Comparison of ENCODE assay signal across 8 mouse cellular contexts in genomic region chr11:96934921-96935356, GRCm38 (mm10). TPM values are rescaled to one million over a fixed set of nuclear protein-coding genes. Genes with fewer than 3 reads are reported as not detected.
DNase-seq lines count a peak whose midpoint lies in the region; ATAC-seq and TF ChIP-seq lines count a peak whose summit lies in the region.

No protein-coding gene starts in this region.

- no peak overlapping the region for H3K27ac ChIP-seq in forebrain, postnatal 0 days (ENCODE audit: low read depth, low read length)
- H3K27ac ChIP-seq in intestine, embryonic 16.5 days (ENCODE audit: low read length): peak overlapping the region; percentile 91
- peak overlapping the region; percentile 98 for H3K27ac ChIP-seq in liver, embryonic 12.5 days

- H3K4me2 ChIP-seq in forebrain, postnatal 0 days (ENCODE audit: low read depth): peak overlapping the region; percentile 39
- H3K4me2 ChIP-seq in intestine, embryonic 16.5 days (ENCODE audit: low read depth, low read length): peak overlapping the region; percentile 42
- H3K4me2 ChIP-seq in liver, embryonic 12.5 days: peak overlapping the region; percentile 62

- H3K36me3 ChIP-seq in forebrain, postnatal 0 days (ENCODE audit: insufficient read depth): no peaks in the 10 kb centered on the region
- peaks cover 3% of the 10 kb centered on the region; the same call in 1 of the 2 replicates for H3K36me3 ChIP-seq in intestine, embryonic 16.5 days (ENCODE audit: control insufficient read depth, insufficient read depth, low read length)
- H3K36me3 ChIP-seq in liver, embryonic 12.5 days: peaks cover 49% of the 10 kb centered on the region

- ATAC-seq in forebrain, postnatal 0 days: peak; percentile 94
- peak; percentile 85 for ATAC-seq in intestine, embryonic 16.5 days
- ATAC-seq in liver, embryonic 12.5 days: peak; percentile 97
- ATAC-seq in monocyte, adult 5-6 weeks (replicated peaks; ENCODE audit: insufficient number of reproducible peaks, low FRiP score, low TSS enrichment, poor library complexity, severe bottlenecking): peak; percentile 95
- ATAC-seq in cerebellum, adult (ENCODE audit: insufficient number of reproducible peaks, low FRiP score, low TSS enrichment): no peak; the same call in 1 of the 2 replicates

- TF ChIP-seq CTCF in forebrain, postnatal 0 days (IDR thresholded peaks at IDR 0.05; ENCODE audit: low read depth): no peak

- 27% methylated on average over 12 of the region's 12 CpGs for WGBS in forebrain, postnatal 0 days
- 15% methylated on average over 12 of the region's 12 CpGs for WGBS in intestine, embryonic 16.5 days
- WGBS in liver, embryonic 12.5 days (ENCODE audit: insufficient replicate concordance): 23% methylated on average over 12 of the region's 12 CpGs

- no peaks in the 10 kb centered on the region for H3K27me3 ChIP-seq in forebrain, postnatal 0 days (ENCODE audit: insufficient read depth, low read length)
- no peaks in the 10 kb centered on the region for H3K27me3 ChIP-seq in intestine, embryonic 16.5 days (replicated peaks; ENCODE audit: control insufficient read depth, insufficient read depth, low read length)
- no peaks in the 10 kb centered on the region for H3K27me3 ChIP-seq in liver, embryonic 12.5 days (replicated peaks)

- peak; percentile 43 for DNase-seq in left cerebral cortex, adult 11 months (ENCODE audit: low spot score)
- DNase-seq in left cerebral cortex, adult 18-20 months (ENCODE audit: low spot score in 2 of 2): no peak
- DNase-seq in adrenal gland, postnatal 36 days: peak; percentile 87 to 89
- DNase-seq in forebrain, postnatal 0 days: peak; percentile 58

- H3K9me3 ChIP-seq in forebrain, postnatal 0 days (ENCODE audit: low read length): no peaks in the 10 kb centered on the region
- no peaks in the 10 kb centered on the region for H3K9me3 ChIP-seq in intestine, embryonic 16.5 days (ENCODE audit: control insufficient read depth, low read length)
- no peaks in the 10 kb centered on the region for H3K9me3 ChIP-seq in liver, embryonic 12.5 days (replicated peaks)

- no peak overlapping the region for H3K9ac ChIP-seq in forebrain, postnatal 0 days
- H3K9ac ChIP-seq in intestine, embryonic 16.5 days (ENCODE audit: low read depth, low read length): peak overlapping the region; percentile 22
- H3K9ac ChIP-seq in liver, embryonic 12.5 days: peak overlapping the region; percentile 64

- no peaks in the 10 kb centered on the region for H3K4me1 ChIP-seq in forebrain, postnatal 0 days (ENCODE audit: insufficient read depth)
- H3K4me1 ChIP-seq in intestine, embryonic 16.5 days (ENCODE audit: control insufficient read depth, insufficient read depth, low read length): peaks cover 23% of the 10 kb centered on the region
- H3K4me1 ChIP-seq in liver, embryonic 12.5 days: peaks cover 97% of the 10 kb centered on the region

- no peak overlapping the region for H3K4me3 ChIP-seq in forebrain, postnatal 0 days (ENCODE audit: low read depth, low read length)
- peak overlapping the region; percentile 19 for H3K4me3 ChIP-seq in intestine, embryonic 16.5 days (ENCODE audit: low read length)
- H3K4me3 ChIP-seq in liver, embryonic 12.5 days: peak overlapping the region; percentile 25

RNA-seq across cellular contexts. Expression of gene Prr15l, which starts 7.0 kb away (rescaled TPM):
- not detected for total RNA-seq in left cerebral cortex, adult 18-20 months (2021)
- total RNA-seq in adrenal gland, postnatal 36 days (2021): under 1 TPM; 0.16 to 0.66 TPM
- total RNA-seq in forebrain, postnatal 0 days (2014; rRNA removed): not detected in 2 replicates
- polyA plus RNA-seq in forebrain, postnatal 0 days (2015; fragmentation: Nextera tagmentation; extraction: Ambion mirVana): 0.11 TPM in 1 of 2 replicates, not detected in the other
- polyA plus RNA-seq in intestine, embryonic 16.5 days (2015; fragmentation: Nextera tagmentation; extraction: Ambion mirVana): 116 and 121 TPM in 2 replicates
- polyA plus RNA-seq in liver, embryonic 12.5 days (2016; fragmentation: Nextera tagmentation; extraction: Ambion mirVana): 2.4 and 3.2 TPM in 2 replicates
- total RNA-seq in monocyte, adult 5-6 weeks (2017): 0.29 TPM in 1 of 3 replicates, not detected in the others

RNA-seq across cellular contexts. Expression of gene Pnpo, which starts 8.8 kb away (rescaled TPM):
- total RNA-seq in left cerebral cortex, adult 18-20 months (2021): 10 to 100 TPM; 41.9 TPM
- 10 to 100 TPM; 29.6 to 34.2 TPM for total RNA-seq in adrenal gland, postnatal 36 days (2021)
- total RNA-seq in forebrain, postnatal 0 days (2014; rRNA removed): 26.2 and 30.3 TPM in 2 replicates
- 28.1 and 33.1 TPM in 2 replicates for polyA plus RNA-seq in forebrain, postnatal 0 days (2015; fragmentation: Nextera tagmentation; extraction: Ambion mirVana)
- polyA plus RNA-seq in intestine, embryonic 16.5 days (2015; fragmentation: Nextera tagmentation; extraction: Ambion mirVana): 125 and 141 TPM in 2 replicates
- polyA plus RNA-seq in liver, embryonic 12.5 days (2016; fragmentation: Nextera tagmentation; extraction: Ambion mirVana): 528 and 553 TPM in 2 replicates
- total RNA-seq in monocyte, adult 5-6 weeks (2017): 18.3 to 23.7 TPM (median 20.6 TPM) in 3 replicates

RNA-seq across cellular contexts. Expression of gene Cdk5rap3, which starts 18.6 kb away (rescaled TPM):
- 10 to 100 TPM; 27.5 to 31.8 TPM for total RNA-seq in left cerebral cortex, adult 18-20 months (2021)
- total RNA-seq in adrenal gland, postnatal 36 days (2021): 10 to 100 TPM; 44.1 to 58.8 TPM
- total RNA-seq in forebrain, postnatal 0 days (2014; rRNA removed): 54.9 and 57.7 TPM in 2 replicates
- 86.4 and 88.8 TPM in 2 replicates for polyA plus RNA-seq in forebrain, postnatal 0 days (2015; fragmentation: Nextera tagmentation; extraction: Ambion mirVana)
- 68.1 and 70.1 TPM in 2 replicates for polyA plus RNA-seq in intestine, embryonic 16.5 days (2015; fragmentation: Nextera tagmentation; extraction: Ambion mirVana)
- 49.0 and 51.6 TPM in 2 replicates for polyA plus RNA-seq in liver, embryonic 12.5 days (2016; fragmentation: Nextera tagmentation; extraction: Ambion mirVana)
- total RNA-seq in monocyte, adult 5-6 weeks (2017): 38.4 to 51.0 TPM (median 44.6 TPM) in 3 replicates

RNA-seq across cellular contexts. Expression of gene Sp2, which starts 47.8 kb away (rescaled TPM):
- total RNA-seq in left cerebral cortex, adult 18-20 months (2021): 10 to 100 TPM; 11.4 to 11.9 TPM
- total RNA-seq in adrenal gland, postnatal 36 days (2021): 10 to 100 TPM; 14.5 to 16.6 TPM
- 1.9 and 5.0 TPM in 2 replicates for total RNA-seq in forebrain, postnatal 0 days (2014; rRNA removed)
- 13.5 and 14.8 TPM in 2 replicates for polyA plus RNA-seq in forebrain, postnatal 0 days (2015; fragmentation: Nextera tagmentation; extraction: Ambion mirVana)
- 13.2 and 13.8 TPM in 2 replicates for polyA plus RNA-seq in intestine, embryonic 16.5 days (2015; fragmentation: Nextera tagmentation; extraction: Ambion mirVana)
- polyA plus RNA-seq in liver, embryonic 12.5 days (2016; fragmentation: Nextera tagmentation; extraction: Ambion mirVana): 15.5 and 18.5 TPM in 2 replicates
- 4.2 to 7.6 TPM (median 7.1 TPM) in 3 replicates for total RNA-seq in monocyte, adult 5-6 weeks (2017)

Comparison
In these comparisons a context has a peak if more than half of its experiments do, and no peak if none do; other contexts are left out.
1. DNase-seq: peak in left cerebral cortex, adult 11 months (single experiment), adrenal gland, postnatal 36 days (2 of 2) and forebrain, postnatal 0 days (single experiment); none in left cerebral cortex, adult 18-20 months (0 of 2).
2. Peak in every context shown above with its lines, with median percentiles within 50 percentile points of each other: H3K4me2 ChIP-seq.